Mouse (Mus musculus): ENCODE measurements at regions not wholly inside any gene's neighbourhood (a gene's known extent, or its start where the extent isn't known, plus 50 kb on each side); places are given as distances from the start of the nearest gene placed in this dataset.

DNA sequence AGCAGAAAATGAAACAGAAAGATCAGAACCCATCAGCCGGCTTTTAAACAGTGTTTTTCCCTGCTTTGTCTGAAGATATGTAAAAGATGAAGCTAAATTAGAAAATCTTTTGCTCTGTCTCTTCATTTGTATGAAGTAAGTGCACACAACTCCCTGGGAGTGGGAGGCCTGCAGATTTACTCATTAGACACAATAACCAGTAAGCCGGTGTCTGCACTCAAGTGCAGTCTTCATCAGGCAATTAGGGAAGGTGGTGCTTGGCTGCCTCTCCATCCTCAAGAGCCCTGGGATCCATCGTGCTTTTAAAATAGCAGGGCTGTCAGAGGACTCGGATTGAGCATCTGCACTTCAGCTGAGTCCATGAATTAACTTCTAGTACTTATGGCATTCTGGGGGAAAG is 945.1 kb downstream of the Slc4a3 start:
- no peak for TF ChIP-seq CTCF (IDR thresholded peaks at IDR 0.05; ENCODE audit: low read depth)
- TF ChIP-seq EP300 (IDR thresholded peaks at IDR 0.05; ENCODE audit: low read depth): no peak

All from heart, postnatal 0 days (tissue).